Mouse (Mus musculus): ENCODE results near the gene Ampd3.
A peak's percentile ranks its signal among the peaks of the same experiment; 100 is the strongest.

Gene Ampd3

GRCm38 (mm10) chr7:110768001-110768400 lies at the start of gene Ampd3:
TSS of gene Ampd3 (plus strand) at chr7:110768206.
- DNase-seq (ENCODE audit: low spot score in 2 of 2): no peak

GRCm38 (mm10) chr7:110718505-110718904 lies 49.5 kb upstream of the Ampd3 start:
- no peak for DNase-seq (ENCODE audit: low spot score in 2 of 2)

GRCm38 (mm10) chr7:110719857-110720256 lies 48.1 kb upstream of the Ampd3 start:
- DNase-seq (ENCODE audit: low spot score in 2 of 2): no peak

GRCm38 (mm10) chr7:110722183-110722582 lies 45.8 kb upstream of the Ampd3 start:
- DNase-seq (ENCODE audit: low spot score in 2 of 2): no peak

GRCm38 (mm10) chr7:110727049-110727448 lies 41.0 kb upstream of the Ampd3 start:
- peak in 1 of 2 experiments; percentile 30 for DNase-seq (ENCODE audit: low spot score in 2 of 2)

- peak in 1 of 2 experiments; percentile 45 for DNase-seq (ENCODE audit: low spot score in 2 of 2)
Measured at GRCm38 (mm10) chr7:110728876-110729275, 39.1 kb upstream of the Ampd3 start.

- no peak for DNase-seq (ENCODE audit: low spot score in 2 of 2)
Measured at GRCm38 (mm10) chr7:110729295-110729694, 38.7 kb upstream of the Ampd3 start.

GRCm38 (mm10) chr7:110731091-110731967 lies 36.7 kb upstream of the Ampd3 start:
- no peak for DNase-seq (ENCODE audit: low spot score in 2 of 2)

- no peak for DNase-seq (ENCODE audit: low spot score in 2 of 2)
Measured at GRCm38 (mm10) chr7:110732001-110732632, 35.9 kb upstream of the Ampd3 start.

- DNase-seq (ENCODE audit: low spot score in 2 of 2): no peak
Measured at GRCm38 (mm10) chr7:110736914-110737313, 31.1 kb upstream of the Ampd3 start.

GRCm38 (mm10) chr7:110739764-110740163 lies 28.2 kb upstream of the Ampd3 start:
- no peak for DNase-seq (ENCODE audit: low spot score in 2 of 2)

- no peak for DNase-seq (ENCODE audit: low spot score in 2 of 2)
Measured at GRCm38 (mm10) chr7:110740188-110740587, 27.8 kb upstream of the Ampd3 start.

- no peak for DNase-seq (ENCODE audit: low spot score in 2 of 2)
Measured at GRCm38 (mm10) chr7:110742022-110742421, 26.0 kb upstream of the Ampd3 start.

- no peak for DNase-seq (ENCODE audit: low spot score in 2 of 2)
Measured at GRCm38 (mm10) chr7:110746087-110746562, 21.9 kb upstream of the Ampd3 start.

- DNase-seq (ENCODE audit: low spot score in 2 of 2): no peak
Measured at GRCm38 (mm10) chr7:110746809-110747208, 21.2 kb upstream of the Ampd3 start.

GRCm38 (mm10) chr7:110750834-110751233 lies 17.2 kb upstream of the Ampd3 start:
- no peak for DNase-seq (ENCODE audit: low spot score in 2 of 2)

- no peak for DNase-seq (ENCODE audit: low spot score in 2 of 2)
Measured at GRCm38 (mm10) chr7:110751634-110752033, 16.4 kb upstream of the Ampd3 start.

GRCm38 (mm10) chr7:110753310-110753709 lies 14.7 kb upstream of the Ampd3 start:
- no peak for DNase-seq (ENCODE audit: low spot score in 2 of 2)

- DNase-seq (ENCODE audit: low spot score in 2 of 2): no peak
Measured at GRCm38 (mm10) chr7:110753926-110754330, 14.1 kb upstream of the Ampd3 start.

GRCm38 (mm10) chr7:110756440-110756839 lies 11.6 kb upstream of the Ampd3 start:
- DNase-seq (ENCODE audit: low spot score in 2 of 2): no peak

GRCm38 (mm10) chr7:110762605-110763180 lies 5.3 kb upstream of the Ampd3 start:
- no peak for DNase-seq (ENCODE audit: low spot score in 2 of 2)

- DNase-seq (ENCODE audit: low spot score in 2 of 2): peak; percentile 45 to 64
Measured at GRCm38 (mm10) chr7:110768451-110769064, 552 bp downstream of the Ampd3 start.

Data from spleen, postnatal 14 days (tissue).